Mouse (Mus musculus) lung, postnatal 25 days (tissue): ENCODE data around the gene Nup205.

Source experiments
- DNase-seq: peaks from one replicate; pipeline ENCODE4 v3.0.0; 2022; ENCODE audit warnings: low spot score

Nup205 gene

GRCm38 (mm10) chr6:35288114-35288761, 111.0 kb downstream of the Nup205 start:
- DNase-seq = no peak

DNA sequence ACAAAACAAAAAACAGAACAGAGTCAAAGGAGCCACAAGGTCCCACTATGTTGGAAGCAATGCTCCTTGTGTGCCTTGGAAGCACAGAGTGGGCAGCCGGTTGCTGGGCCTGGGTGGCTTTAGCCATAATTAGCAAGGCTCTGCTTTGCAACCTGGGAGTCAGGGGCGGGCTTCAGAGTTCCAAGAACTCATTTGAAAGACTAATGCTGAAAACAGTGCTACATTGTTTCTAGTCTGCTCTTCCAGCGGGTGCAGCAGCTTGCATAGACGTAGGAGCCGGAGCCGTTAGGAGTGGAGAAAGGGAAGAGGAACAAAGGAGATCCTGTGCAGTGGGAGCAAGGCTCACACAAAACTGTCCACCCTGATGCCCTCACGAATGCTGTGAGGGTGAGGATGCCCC, 111.7 kb downstream of the Nup205 start:
- DNase-seq = no peak

DNA sequence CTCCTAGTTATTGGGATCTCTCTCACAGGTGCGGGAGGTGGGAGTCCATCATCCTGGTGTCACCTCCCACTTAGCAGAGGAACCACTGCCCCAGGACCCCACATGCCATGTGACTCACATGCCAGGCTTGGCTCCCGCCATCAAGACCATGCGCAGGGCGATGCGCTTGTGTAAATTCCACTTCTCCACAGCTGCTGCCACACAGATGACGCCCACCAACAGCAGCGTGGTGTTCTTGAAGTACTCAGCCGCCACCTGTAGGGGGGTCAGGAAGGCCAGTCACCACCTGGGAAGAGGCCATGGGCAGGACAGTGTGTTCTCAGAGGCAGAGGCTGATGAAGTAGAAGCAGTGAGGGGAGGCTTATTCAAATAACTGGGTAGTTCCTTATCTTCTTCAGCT, 112.5 kb downstream of the Nup205 start:
- no peak for DNase-seq

- no peak for DNase-seq
These were observed 117.7 kb downstream of the Nup205 start for GRCm38 (mm10) chr6:35294964-35295363.

DNA sequence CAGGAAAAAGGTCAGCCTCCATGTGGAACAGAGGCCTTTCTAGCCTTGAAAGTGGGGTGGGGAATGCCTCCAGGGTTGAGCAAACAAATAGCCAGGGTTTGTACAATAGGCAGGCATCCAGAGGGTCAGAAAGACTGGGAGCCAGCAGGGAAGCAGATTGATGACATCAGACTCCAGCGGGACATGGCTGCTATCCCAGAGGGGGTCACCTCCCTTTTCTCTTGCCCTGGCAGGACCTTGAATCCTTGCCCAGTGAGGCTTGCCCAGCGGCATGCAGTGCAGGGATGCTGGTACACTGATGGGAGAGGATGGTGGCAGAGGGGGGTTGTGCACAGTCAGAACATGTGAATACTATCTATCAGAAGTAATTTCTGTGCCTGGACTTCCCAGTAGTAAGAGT, 119.8 kb downstream of the Nup205 start:
- DNase-seq = no peak
